Mouse (Mus musculus) erythroblast, embryonic 14.5 days (primary cell): ENCODE results near the gene Actbl2.

Experiments
- GATA1 ChIP-seq: IDR thresholded peaks from 2 replicates; pipeline ENCODE4 v1.6.1; 2012; ENCODE audit warnings: low read length, inconsistent platforms, mixed read lengths
- TAL1 ChIP-seq: IDR thresholded peaks from 3 replicates; pipeline ENCODE4 v1.6.1; 2012; ENCODE audit warnings: low read length, inconsistent platforms, mixed read lengths

GRCm38 (mm10) chr13:111258424-111259092 is 3.7 kb downstream of the Actbl2 start:
- TF ChIP-seq TAL1 (no peak), GATA1 (no peak)
